ENCODE assay signal across 9 mouse cellular contexts in the genomic region with DNA sequence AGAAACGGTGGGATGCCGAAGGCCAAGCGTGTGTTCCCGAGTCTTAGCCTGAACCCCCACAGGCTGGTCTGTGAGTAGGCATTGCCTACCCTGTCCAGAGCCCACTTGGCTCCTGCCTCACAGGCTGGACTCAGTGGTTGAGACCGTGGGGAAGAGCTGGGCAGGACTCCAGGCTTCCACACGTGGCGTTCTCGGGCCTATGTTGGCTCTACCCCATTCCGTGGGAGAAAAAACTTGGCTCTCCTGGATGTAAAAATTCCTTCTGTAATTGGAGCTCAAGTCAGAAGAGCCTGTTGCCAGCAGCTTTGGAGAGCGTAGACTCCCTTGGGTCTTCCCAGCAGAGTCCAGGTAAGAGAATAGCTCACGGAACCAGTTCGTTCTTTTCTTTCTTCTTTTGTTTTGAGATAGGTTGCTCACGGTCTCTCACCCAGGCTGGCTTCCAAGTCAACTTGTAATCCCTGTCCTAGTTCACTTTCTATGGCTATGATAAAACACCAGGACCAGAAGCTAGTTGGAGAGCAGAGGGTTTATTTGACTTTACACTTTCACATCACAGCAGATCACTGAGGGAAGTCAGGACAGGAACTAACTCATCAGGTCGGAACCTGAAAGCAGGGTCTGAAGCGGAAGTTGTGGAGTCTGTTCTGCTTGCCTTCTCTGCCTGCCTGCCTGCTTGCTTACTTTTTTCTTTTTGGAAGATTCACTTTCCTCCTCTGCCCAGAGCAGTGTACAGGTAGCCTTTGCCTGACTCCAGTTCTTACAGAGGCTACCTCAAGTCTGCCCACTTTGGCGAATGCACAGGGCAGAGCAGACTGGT. TPM values are rescaled to one million over a fixed set of nuclear protein-coding genes. Genes with fewer than 3 reads are reported as not detected.
DNase-seq lines count a peak whose midpoint lies in the region; ATAC-seq and TF ChIP-seq lines count a peak whose summit lies in the region.
"Had no signal": no experiment of that assay in that cellular context is flagged by ENCODE, and none has a peak within 500 bp of the region (broad histone marks: within the 10 kb centered on the region; RNA-seq: fewer than 3 reads in every experiment).

No protein-coding gene starts in this region.

- H3K4me3 ChIP-seq in hindbrain, embryonic 10.5 days = no peak overlapping the region
- no peak overlapping the region for H3K4me3 ChIP-seq in hindbrain, embryonic 14.5 days (replicated peaks; ENCODE audit: low read length)
- no peak overlapping the region for H3K4me3 ChIP-seq in embryonic facial prominence, embryonic 14.5 days (ENCODE audit: low read depth, low read length)
- H3K4me3 ChIP-seq in limb, embryonic 14.5 days (replicated peaks; ENCODE audit: low read length) = no peak overlapping the region
- H3K4me3 ChIP-seq in midbrain, embryonic 10.5 days = no peak overlapping the region
- H3K4me3 ChIP-seq: heart, embryonic 13.5 days had no signal

- no peak for TF ChIP-seq POLR2A in limb, embryonic 14.5 days (IDR thresholded peaks at IDR 0.05; ENCODE audit: borderline replicate concordance, extremely low read depth, insufficient read depth, insufficient read length)

- no peak overlapping the region for H3K9ac ChIP-seq in hindbrain, embryonic 14.5 days
- H3K9ac ChIP-seq in embryonic facial prominence, embryonic 14.5 days (ENCODE audit: low read depth, low read length) = no peak overlapping the region
- H3K9ac ChIP-seq in limb, embryonic 14.5 days (ENCODE audit: low read depth, low read length, severe bottlenecking) = no peak overlapping the region
- H3K9ac ChIP-seq: heart, embryonic 13.5 days had no signal

- no peaks in the 10 kb centered on the region for H3K36me3 ChIP-seq in hindbrain, embryonic 10.5 days
- no peaks in the 10 kb centered on the region for H3K36me3 ChIP-seq in hindbrain, embryonic 14.5 days (replicated peaks; ENCODE audit: control insufficient read depth, insufficient read depth)
- no peaks in the 10 kb centered on the region for H3K36me3 ChIP-seq in embryonic facial prominence, embryonic 14.5 days (ENCODE audit: control insufficient read depth, insufficient read depth, low read length)
- H3K36me3 ChIP-seq in limb, embryonic 14.5 days (ENCODE audit: control insufficient read depth, insufficient read depth, low read length) = no peaks in the 10 kb centered on the region
- H3K36me3 ChIP-seq in midbrain, embryonic 10.5 days = no peaks in the 10 kb centered on the region
- H3K36me3 ChIP-seq: heart, embryonic 13.5 days had no signal

- no peak for ATAC-seq in hindbrain, embryonic 14.5 days (ENCODE audit: low FRiP score)
- peak; percentile 76 for ATAC-seq in embryonic facial prominence, embryonic 14.5 days (ENCODE audit: low read depth)
- ATAC-seq in limb, embryonic 14.5 days (ENCODE audit: low FRiP score, low read depth) = peak; percentile 48

- DNase-seq in hindbrain, embryonic 10.5 days (ENCODE audit: low spot score) = no peak
- no peak for DNase-seq in hindbrain, embryonic 14.5 days (ENCODE audit: low spot score)
- DNase-seq in Muller cell, postnatal 12 days (ENCODE audit: inconsistent ontology term) = peak; percentile 73
- peak; percentile 88 for DNase-seq in embryonic facial prominence, embryonic 14.5 days (ENCODE audit: low spot score)
- peak; percentile 71 for DNase-seq in limb, embryonic 14.5 days (ENCODE audit: low spot score)
- no peak for DNase-seq in cerebellum, adult 11-12 months
- no peak for DNase-seq in neural tube, embryonic 10.5 days (ENCODE audit: extremely low spot score, low spot score)
- no peak for DNase-seq in midbrain, embryonic 10.5 days (ENCODE audit: low spot score)

- 0 out of 2 replicates have a peak overlapping the region, but pooled peaks have one; percentile 16 for H3K27ac ChIP-seq in hindbrain, embryonic 10.5 days
- H3K27ac ChIP-seq in hindbrain, embryonic 14.5 days = no peak overlapping the region
- H3K27ac ChIP-seq in embryonic facial prominence, embryonic 14.5 days (replicated peaks; ENCODE audit: low read depth, low read length) = peak overlapping the region; percentile 59
- H3K27ac ChIP-seq in limb, embryonic 14.5 days (replicated peaks; ENCODE audit: low read depth, low read length) = peak overlapping the region; percentile 52
- no peak overlapping the region for H3K27ac ChIP-seq in midbrain, embryonic 10.5 days (replicated peaks)
- H3K27ac ChIP-seq: heart, embryonic 13.5 days had no signal

- no peaks in the 10 kb centered on the region for H3K27me3 ChIP-seq in hindbrain, embryonic 10.5 days (ENCODE audit: insufficient read depth, poor library complexity, severe bottlenecking)
- H3K27me3 ChIP-seq in hindbrain, embryonic 14.5 days (ENCODE audit: control insufficient read depth, insufficient read depth, low read length) = no peaks in the 10 kb centered on the region
- no peaks in the 10 kb centered on the region for H3K27me3 ChIP-seq in embryonic facial prominence, embryonic 14.5 days (replicated peaks; ENCODE audit: control insufficient read depth, insufficient read depth, low read length)
- no peaks in the 10 kb centered on the region for H3K27me3 ChIP-seq in limb, embryonic 14.5 days (ENCODE audit: control insufficient read depth, insufficient read depth, low read length)
- no peaks in the 10 kb centered on the region for H3K27me3 ChIP-seq in midbrain, embryonic 10.5 days (ENCODE audit: low read depth, poor library complexity, severe bottlenecking)
- H3K27me3 ChIP-seq: heart, embryonic 13.5 days had no signal

- no peaks in the 10 kb centered on the region for H3K9me3 ChIP-seq in hindbrain, embryonic 10.5 days
- no peaks in the 10 kb centered on the region for H3K9me3 ChIP-seq in hindbrain, embryonic 14.5 days (ENCODE audit: control insufficient read depth, low read length)
- H3K9me3 ChIP-seq in embryonic facial prominence, embryonic 14.5 days (ENCODE audit: control insufficient read depth, low read length) = no peaks in the 10 kb centered on the region
- H3K9me3 ChIP-seq in limb, embryonic 14.5 days (ENCODE audit: control insufficient read depth, low read length) = no peaks in the 10 kb centered on the region
- no peaks in the 10 kb centered on the region for H3K9me3 ChIP-seq in midbrain, embryonic 10.5 days (replicated peaks)
- H3K9me3 ChIP-seq: heart, embryonic 13.5 days had no signal

- 89% methylated on average over 16 of the region's 16 CpGs for WGBS in hindbrain, embryonic 10.5 days
- 88% methylated on average over 16 of the region's 16 CpGs for WGBS in hindbrain, embryonic 14.5 days
- 61% methylated on average over 16 of the region's 16 CpGs for WGBS in embryonic facial prominence, embryonic 14.5 days
- 59% methylated on average over 16 of the region's 16 CpGs for WGBS in limb, embryonic 14.5 days
- 91% methylated on average over 16 of the region's 16 CpGs for WGBS in midbrain, embryonic 10.5 days

- no peak overlapping the region for H3K4me2 ChIP-seq in hindbrain, embryonic 14.5 days (replicated peaks)
- H3K4me2 ChIP-seq in embryonic facial prominence, embryonic 14.5 days (ENCODE audit: low read depth, low read length) = 0 out of 2 replicates have a peak overlapping the region, but pooled peaks have one; percentile 8
- 0 out of 2 replicates have a peak overlapping the region, but pooled peaks have one; percentile 13 for H3K4me2 ChIP-seq in limb, embryonic 14.5 days (replicated peaks; ENCODE audit: low read depth, low read length, severe bottlenecking)
- H3K4me2 ChIP-seq: heart, embryonic 13.5 days had no signal

- H3K4me1 ChIP-seq in hindbrain, embryonic 10.5 days (replicated peaks) = peaks cover 21% of the 10 kb centered on the region
- H3K4me1 ChIP-seq in hindbrain, embryonic 14.5 days (replicated peaks; ENCODE audit: control insufficient read depth, insufficient read depth, low read length) = 0 out of 2 replicates have a peak, but pooled peaks cover 4% of the 10 kb centered on the region
- peaks cover 29% of the 10 kb centered on the region for H3K4me1 ChIP-seq in embryonic facial prominence, embryonic 14.5 days (ENCODE audit: control insufficient read depth, insufficient read depth, low read length)
- H3K4me1 ChIP-seq in limb, embryonic 14.5 days (ENCODE audit: control insufficient read depth, insufficient read depth, low read length) = peaks cover 20% of the 10 kb centered on the region
- peaks cover 7% of the 10 kb centered on the region for H3K4me1 ChIP-seq in midbrain, embryonic 10.5 days

RNA-seq across cellular contexts. Expression of a gene that starts 6.9 kb away (rescaled TPM):
- 1.6 and 2.0 TPM in 2 replicates for polyA plus RNA-seq in hindbrain, embryonic 10.5 days (2016; fragmentation: Nextera tagmentation; extraction: Ambion mirVana)
- 8.8 and 9.1 TPM in 2 replicates for polyA plus RNA-seq in hindbrain, embryonic 14.5 days (2014; fragmentation: Nextera tagmentation; extraction: Ambion mirVana)
- polyA plus RNA-seq in embryonic facial prominence, embryonic 14.5 days (2014; fragmentation: Nextera tagmentation; extraction: Ambion mirVana) = 6.9 and 11.2 TPM in 2 replicates
- 2.3 and 3.0 TPM in 2 replicates for polyA plus RNA-seq in limb, embryonic 14.5 days (2012; rRNA removed)
- 2.2 and 4.0 TPM in 2 replicates for polyA plus RNA-seq in limb, embryonic 14.5 days (2014; fragmentation: Nextera tagmentation; extraction: Ambion mirVana)
- polyA plus RNA-seq in midbrain, embryonic 10.5 days (2016; fragmentation: Nextera tagmentation; extraction: Ambion mirVana) = 1.3 and 1.6 TPM in 2 replicates

RNA-seq across cellular contexts. Expression of a gene that starts 29.5 kb away (rescaled TPM):
- polyA plus RNA-seq in hindbrain, embryonic 10.5 days (2016; fragmentation: Nextera tagmentation; extraction: Ambion mirVana) = 698 and 751 TPM in 2 replicates
- 521 and 542 TPM in 2 replicates for polyA plus RNA-seq in hindbrain, embryonic 14.5 days (2014; fragmentation: Nextera tagmentation; extraction: Ambion mirVana)
- polyA plus RNA-seq in embryonic facial prominence, embryonic 14.5 days (2014; fragmentation: Nextera tagmentation; extraction: Ambion mirVana) = 494 and 532 TPM in 2 replicates
- 254 and 328 TPM in 2 replicates for polyA plus RNA-seq in limb, embryonic 14.5 days (2012; rRNA removed)
- 505 and 509 TPM in 2 replicates for polyA plus RNA-seq in limb, embryonic 14.5 days (2014; fragmentation: Nextera tagmentation; extraction: Ambion mirVana)
- polyA plus RNA-seq in midbrain, embryonic 10.5 days (2016; fragmentation: Nextera tagmentation; extraction: Ambion mirVana) = 728 and 772 TPM in 2 replicates

RNA-seq across cellular contexts. Expression of a gene that starts 29.5 kb away (rescaled TPM):
- 13.1 and 15.5 TPM in 2 replicates for polyA plus RNA-seq in hindbrain, embryonic 10.5 days (2016; fragmentation: Nextera tagmentation; extraction: Ambion mirVana)
- polyA plus RNA-seq in hindbrain, embryonic 14.5 days (2014; fragmentation: Nextera tagmentation; extraction: Ambion mirVana) = 10.5 and 12.1 TPM in 2 replicates
- 11.7 and 16.2 TPM in 2 replicates for polyA plus RNA-seq in embryonic facial prominence, embryonic 14.5 days (2014; fragmentation: Nextera tagmentation; extraction: Ambion mirVana)
- 13.0 and 13.5 TPM in 2 replicates for polyA plus RNA-seq in limb, embryonic 14.5 days (2012; rRNA removed)
- 11.7 and 12.8 TPM in 2 replicates for polyA plus RNA-seq in limb, embryonic 14.5 days (2014; fragmentation: Nextera tagmentation; extraction: Ambion mirVana)
- 14.7 and 18.0 TPM in 2 replicates for polyA plus RNA-seq in midbrain, embryonic 10.5 days (2016; fragmentation: Nextera tagmentation; extraction: Ambion mirVana)

RNA-seq across cellular contexts. Expression of a gene that starts 41.3 kb away (rescaled TPM):
- polyA plus RNA-seq in hindbrain, embryonic 10.5 days (2016; fragmentation: Nextera tagmentation; extraction: Ambion mirVana) = 34.5 and 39.9 TPM in 2 replicates
- polyA plus RNA-seq in hindbrain, embryonic 14.5 days (2014; fragmentation: Nextera tagmentation; extraction: Ambion mirVana) = 102 and 116 TPM in 2 replicates
- polyA plus RNA-seq in embryonic facial prominence, embryonic 14.5 days (2014; fragmentation: Nextera tagmentation; extraction: Ambion mirVana) = 33.8 and 35.5 TPM in 2 replicates
- polyA plus RNA-seq in limb, embryonic 14.5 days (2012; rRNA removed) = 27.4 and 30.9 TPM in 2 replicates
- polyA plus RNA-seq in limb, embryonic 14.5 days (2014; fragmentation: Nextera tagmentation; extraction: Ambion mirVana) = 30.6 and 35.7 TPM in 2 replicates
- polyA plus RNA-seq in midbrain, embryonic 10.5 days (2016; fragmentation: Nextera tagmentation; extraction: Ambion mirVana) = 37.3 and 45.3 TPM in 2 replicates

Comparison
In these comparisons a context has a peak if more than half of its experiments do, and no peak if none do; other contexts are left out.
1. H3K27ac ChIP-seq: peak in hindbrain, embryonic 10.5 days (single experiment), embryonic facial prominence, embryonic 14.5 days (single experiment) and limb, embryonic 14.5 days (single experiment); none in hindbrain, embryonic 14.5 days (single experiment) and midbrain, embryonic 10.5 days (single experiment).
2. DNase-seq: peak in Muller cell, postnatal 12 days (single experiment), embryonic facial prominence, embryonic 14.5 days (single experiment) and limb, embryonic 14.5 days (single experiment); none in hindbrain, embryonic 10.5 days (single experiment), hindbrain, embryonic 14.5 days (single experiment), cerebellum, adult 11-12 months (single experiment), neural tube, embryonic 10.5 days (single experiment) and midbrain, embryonic 10.5 days (single experiment).